Mouse (Mus musculus) forebrain, embryonic 15.5 days (tissue): ENCODE data around the gene Cd164l2. TPM values are rescaled to one million over a fixed set of nuclear protein-coding genes. Genes with fewer than 3 reads are reported as not detected.

Experiments used
- ATAC-seq: fragments of 200-750 bp; cut with Nextera tagmentation; replicated peaks from 2 replicates; pipeline ENCODE4 v1.8.0; 2017; ENCODE audit warnings: mild to moderate bottlenecking, moderate TSS enrichment, moderate library complexity
- H3K27ac ChIP-seq: fragments of 300-500 bp; sonication (generic); replicated peaks from 2 replicates; pipeline ENCODE4 v1.5.1; 2015; ENCODE audit warnings: mild to moderate bottlenecking, inconsistent platforms
- H3K27me3 ChIP-seq: fragments of 300-500 bp; sonication (generic); 2 replicates; pipeline ENCODE4 v1.6.1; 2015; ENCODE audit warnings: inconsistent platforms
- H3K36me3 ChIP-seq: fragments of 300-500 bp; sonication (generic); 2 replicates; pipeline ENCODE4 v1.6.1; 2015; ENCODE audit warnings: mild to moderate bottlenecking, inconsistent platforms
- H3K4me1 ChIP-seq: fragments of 300-500 bp; sonication (generic); 2 replicates; pipeline ENCODE4 v1.6.1; 2015; ENCODE audit warnings: inconsistent platforms
- H3K4me2 ChIP-seq: fragments of 300-500 bp; sonication (generic); replicated peaks from 2 replicates; pipeline ENCODE4 v1.6.1; 2015; ENCODE audit warnings: mild to moderate bottlenecking, inconsistent platforms
- H3K4me3 ChIP-seq: fragments of 300-500 bp; sonication (generic); 2 replicates; pipeline ENCODE4 v1.5.1; 2015; ENCODE audit warnings: mild to moderate bottlenecking, inconsistent platforms
- H3K9ac ChIP-seq: fragments of 300-500 bp; sonication (generic); replicated peaks from 2 replicates; pipeline ENCODE4 v1.6.1; 2015; ENCODE audit warnings: mild to moderate bottlenecking, inconsistent platforms
- H3K9me3 ChIP-seq: fragments of 300-500 bp; sonication (generic); 2 replicates; pipeline ENCODE4 v1.6.1; 2016; ENCODE audit warnings: inconsistent platforms
- WGBS: fragments of 180-500 bp; shearing (Covaris S2); methylation state at CpG from one replicate; pipeline ENCODE4 v1.1.7; 2015; ENCODE audit warnings: mixed read lengths; 5-methylcytosine and 5-hydroxymethylcytosine counted together
- polyA plus RNA-seq: library from polyadenylated mRNA; unstranded; fragments of >200 nt; fragmentation: Nextera tagmentation; extraction: Ambion mirVana; gene quantifications from 2 replicates; pipeline ENCODE4 v1.2.1, GENCODE M21; 2015

Cd164l2 gene
- polyA plus RNA-seq, 1 experiment from 2014 or later = 0.87 TPM

DNA sequence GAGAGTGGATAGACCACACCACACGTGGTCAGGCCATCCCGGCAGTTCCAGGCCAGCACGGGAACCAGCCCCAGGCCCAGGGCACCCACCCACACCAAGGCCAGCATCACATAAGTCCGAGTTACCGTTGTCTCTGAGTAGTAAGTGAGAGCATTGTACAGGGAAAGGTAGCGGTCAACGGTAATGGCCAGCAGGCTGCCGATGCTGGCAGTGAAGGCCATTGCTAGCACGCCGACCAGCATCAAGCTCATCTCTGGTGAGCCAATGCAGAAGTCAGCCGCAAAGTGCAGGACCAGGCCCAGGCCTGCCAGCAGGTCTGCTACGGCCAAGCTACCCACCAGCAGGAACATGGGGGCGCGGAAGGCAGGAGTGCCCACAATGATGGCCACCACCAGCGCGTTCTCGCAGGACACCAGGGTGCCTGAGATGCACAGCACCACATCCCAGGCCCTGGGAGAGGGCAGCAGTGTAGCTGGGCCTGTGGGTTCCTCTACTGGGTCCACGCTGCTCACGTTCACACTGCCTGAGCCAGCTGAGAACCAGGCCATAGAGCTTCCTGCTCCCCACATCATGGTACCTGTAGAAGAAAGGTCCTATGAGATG is 1.0 kb upstream of the Cd164l2 start:
- peaks cover 17% of the 10 kb centered on the region for H3K4me1 ChIP-seq
- no peaks in the 10 kb centered on the region for H3K36me3 ChIP-seq
- 88% methylated on average over 19 of the region's 19 CpGs for WGBS
- ATAC-seq = no peak
- no peak overlapping the region for H3K4me2 ChIP-seq
- peaks cover 20% of the 10 kb centered on the region; the same call in 1 of the 2 replicates for H3K27me3 ChIP-seq
- no peaks in the 10 kb centered on the region for H3K9me3 ChIP-seq
- H3K4me3 ChIP-seq = no peak overlapping the region
- no peak overlapping the region for H3K9ac ChIP-seq
- no peak overlapping the region for H3K27ac ChIP-seq

GRCm38 (mm10) chr4:133212562-133213267 is 784 bp downstream of the Cd164l2 start:
- ATAC-seq = peak; percentile 88
- Histone ChIP-seq H3K27me3 (peaks cover 20% of the 10 kb centered on the region; the same call in 1 of the 2 replicates), H3K9me3 (no peaks in the 10 kb centered on the region)

DNA sequence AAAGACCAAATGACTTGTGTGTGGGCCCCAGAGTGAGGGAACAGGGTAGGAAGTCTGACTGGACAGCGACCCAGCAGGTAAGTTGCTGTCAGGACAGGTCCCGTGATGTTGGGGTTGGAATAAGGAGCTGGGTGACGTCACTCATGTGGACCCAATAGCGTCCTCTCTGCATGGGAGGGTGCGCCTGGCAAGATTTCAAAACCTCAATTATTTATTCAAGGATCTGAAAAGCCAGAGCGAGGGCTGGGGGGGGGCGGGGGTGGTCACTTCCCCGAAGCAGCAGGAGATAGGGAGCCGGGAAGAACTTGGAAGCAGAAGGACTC is 1.3 kb downstream of the Cd164l2 start:
- no peaks in the 10 kb centered on the region for H3K9me3 ChIP-seq
- peaks cover 17% of the 10 kb centered on the region for H3K4me1 ChIP-seq
- H3K27me3 ChIP-seq = peaks cover 20% of the 10 kb centered on the region; the same call in 1 of the 2 replicates
- no peaks in the 10 kb centered on the region for H3K36me3 ChIP-seq
- no peak overlapping the region for H3K27ac ChIP-seq
- H3K9ac ChIP-seq = no peak overlapping the region; the same call in 1 of the 2 replicates
- peak overlapping the region; percentile 51 for H3K4me3 ChIP-seq
- 0% methylated on average over 9 of the region's 9 CpGs for WGBS
- peak overlapping the region; percentile 99 for H3K4me2 ChIP-seq
- ATAC-seq = no peak

More at GRCm38 (mm10) chr4:133212562-133213267, 784 bp downstream of the Cd164l2 start:
- Histone ChIP-seq H3K4me3 (peak overlapping the region; percentile 51), H3K36me3 (no peaks in the 10 kb centered on the region), H3K4me2 (peak overlapping the region; percentile 99), H3K27ac (no peak overlapping the region), H3K9ac (peak overlapping the region; percentile 62), H3K4me1 (peaks cover 17% of the 10 kb centered on the region)
- 1% methylated on average over 38 of the region's 44 CpGs for WGBS

- H3K27me3 ChIP-seq = peaks cover 20% of the 10 kb centered on the region; the same call in 1 of the 2 replicates
- 10% methylated on average over 10 of the region's 10 CpGs for WGBS
These were observed 1.7 kb downstream of the Cd164l2 start for GRCm38 (mm10) chr4:133213661-133214060.

DNA sequence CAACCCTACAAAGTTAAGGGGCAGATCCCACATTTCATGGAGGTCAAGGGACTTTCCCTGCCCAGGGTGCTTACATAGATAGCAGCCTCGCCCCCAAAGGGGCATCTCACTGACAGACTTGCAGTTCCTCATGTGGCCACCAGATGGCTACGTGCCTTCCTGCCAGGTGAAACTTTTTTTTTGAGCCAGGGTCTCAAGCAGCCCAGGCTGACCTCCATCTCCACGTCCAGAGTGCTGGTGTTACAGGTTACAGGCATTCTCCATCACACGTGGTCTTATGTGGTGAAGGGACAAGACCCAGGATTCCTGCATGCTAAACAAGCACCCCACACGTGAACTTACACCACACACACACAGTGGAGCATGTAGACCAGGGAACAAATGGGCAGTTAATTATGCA is 5.7 kb downstream of the Cd164l2 start:
- no peaks in the 10 kb centered on the region for H3K9me3 ChIP-seq
- WGBS = 1% methylated on average over 5 of the region's 5 CpGs
- H3K9ac ChIP-seq = no peak overlapping the region
- no peak overlapping the region for H3K4me2 ChIP-seq
- no peak overlapping the region for H3K27ac ChIP-seq
- no peak overlapping the region for H3K4me3 ChIP-seq
- 0 out of 2 replicates have a peak, but pooled peaks have one; percentile 40 for ATAC-seq
- H3K36me3 ChIP-seq = no peaks in the 10 kb centered on the region
- peaks cover 15% of the 10 kb centered on the region for H3K4me1 ChIP-seq
- H3K27me3 ChIP-seq = peaks cover 22% of the 10 kb centered on the region

More at GRCm38 (mm10) chr4:133213661-133214060, 1.7 kb downstream of the Cd164l2 start:
- no peaks in the 10 kb centered on the region for H3K36me3 ChIP-seq
- no peaks in the 10 kb centered on the region for H3K9me3 ChIP-seq
- no peak overlapping the region for H3K27ac ChIP-seq
- H3K4me1 ChIP-seq = peaks cover 17% of the 10 kb centered on the region
- no peak for ATAC-seq
- H3K4me3 ChIP-seq = no peak overlapping the region
- H3K9ac ChIP-seq = no peak overlapping the region
- peak overlapping the region; percentile 99 for H3K4me2 ChIP-seq

DNA sequence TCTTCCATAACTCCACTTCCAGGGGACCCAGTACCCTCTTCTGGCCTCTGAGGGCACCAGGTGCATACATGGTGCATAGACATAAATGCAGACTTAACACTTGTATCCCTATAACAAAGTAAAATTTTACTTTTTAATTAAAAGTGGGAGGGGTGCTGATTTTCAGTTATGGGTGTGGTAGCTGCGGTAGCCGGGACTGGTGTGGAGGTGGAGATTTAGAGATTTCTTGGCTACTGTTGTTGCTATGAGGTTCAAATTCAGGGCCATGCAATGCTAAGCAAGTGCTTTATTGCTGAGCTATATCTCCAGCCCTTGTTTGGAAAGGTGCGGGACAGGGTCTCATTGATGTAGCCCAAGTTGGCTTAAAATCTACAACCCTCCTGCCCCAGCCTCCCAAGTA is 6.8 kb downstream of the Cd164l2 start:
- H3K9me3 ChIP-seq = no peaks in the 10 kb centered on the region
- WGBS = 92% methylated on average over 3 of the region's 3 CpGs
- no peaks in the 10 kb centered on the region for H3K36me3 ChIP-seq
- peaks cover 5% of the 10 kb centered on the region; the same call in 1 of the 2 replicates for H3K4me1 ChIP-seq
- H3K4me3 ChIP-seq = no peak overlapping the region
- H3K9ac ChIP-seq = no peak overlapping the region
- H3K27me3 ChIP-seq = peaks cover 15% of the 10 kb centered on the region
- no peak overlapping the region for H3K27ac ChIP-seq
- ATAC-seq = no peak
- H3K4me2 ChIP-seq = no peak overlapping the region

GRCm38 (mm10) chr4:133220656-133221055 is 8.7 kb downstream of the Cd164l2 start:
- H3K4me2 ChIP-seq = peak overlapping the region; percentile 30
- no peak overlapping the region for H3K9ac ChIP-seq
- ATAC-seq = no peak
- H3K4me1 ChIP-seq = peaks cover 5% of the 10 kb centered on the region; the same call in 1 of the 2 replicates
- H3K27ac ChIP-seq = no peak overlapping the region
- H3K27me3 ChIP-seq = peaks cover 7% of the 10 kb centered on the region
- H3K4me3 ChIP-seq = peak overlapping the region; percentile 21
- no peaks in the 10 kb centered on the region for H3K36me3 ChIP-seq
- WGBS = 2% methylated on average over 25 of the region's 25 CpGs
- no peaks in the 10 kb centered on the region for H3K9me3 ChIP-seq

GRCm38 (mm10) chr4:133221701-133222100 is 9.8 kb downstream of the Cd164l2 start:
- peaks cover 7% of the 10 kb centered on the region for H3K27me3 ChIP-seq
- ATAC-seq = no peak
- H3K36me3 ChIP-seq = no peaks in the 10 kb centered on the region
- no peak overlapping the region for H3K4me3 ChIP-seq
- no peak overlapping the region for H3K9ac ChIP-seq
- WGBS = 72% methylated on average over 8 of the region's 8 CpGs
- H3K4me2 ChIP-seq = no peak overlapping the region
- H3K4me1 ChIP-seq = peaks cover 5% of the 10 kb centered on the region; the same call in 1 of the 2 replicates
- no peaks in the 10 kb centered on the region for H3K9me3 ChIP-seq
- no peak overlapping the region for H3K27ac ChIP-seq

DNA sequence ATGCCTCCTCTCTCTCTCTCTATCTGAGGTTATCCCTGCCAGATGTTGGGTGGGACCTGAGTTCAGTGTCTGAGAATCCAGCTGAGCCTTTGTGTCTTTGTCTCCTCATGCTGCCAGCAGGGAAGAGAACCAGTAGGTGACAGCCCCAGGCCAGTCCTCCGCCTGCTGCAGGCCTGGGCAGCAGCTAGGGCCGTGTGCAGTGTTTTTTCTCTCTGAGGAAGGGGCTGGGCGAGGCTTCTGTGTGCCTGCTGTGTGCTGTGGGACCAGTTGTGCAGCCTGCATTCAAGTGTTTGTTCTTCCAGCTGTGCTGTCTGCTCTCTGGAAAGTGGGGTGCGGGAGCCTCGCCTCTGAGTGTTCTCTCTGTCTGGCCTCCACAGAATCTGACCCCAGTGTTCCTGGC is 11.9 kb downstream of the Cd164l2 start:
- Histone ChIP-seq H3K9me3 (no peaks in the 10 kb centered on the region), H3K9ac (no peak overlapping the region), H3K27me3 (peaks cover 7% of the 10 kb centered on the region), H3K4me3 (no peak overlapping the region), H3K4me1 (peaks cover 5% of the 10 kb centered on the region; the same call in 1 of the 2 replicates), H3K4me2 (no peak overlapping the region), H3K36me3 (no peaks in the 10 kb centered on the region), H3K27ac (no peak overlapping the region)
- 42% methylated on average over 5 of the region's 5 CpGs for WGBS
- ATAC-seq = no peak

DNA sequence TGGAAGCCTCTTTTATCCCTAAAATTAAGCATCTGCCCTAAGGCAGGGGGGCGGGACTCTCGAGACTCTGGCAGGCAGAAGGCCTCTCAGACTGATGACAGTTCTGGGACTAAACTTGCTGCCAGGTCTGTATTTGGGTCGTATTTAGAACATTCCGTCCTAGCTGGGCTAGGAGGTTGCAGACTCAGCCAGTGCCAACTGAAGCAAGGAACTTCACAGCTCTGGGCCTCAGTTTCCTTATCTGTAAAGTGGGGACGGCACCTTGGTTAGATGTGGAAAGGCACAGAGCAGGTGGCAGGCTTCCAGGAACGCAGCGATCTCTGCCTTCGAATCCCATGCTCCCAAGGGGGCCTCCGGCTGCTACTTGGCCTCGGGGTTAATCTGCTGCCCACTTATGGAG is 14.1 kb downstream of the Cd164l2 start:
- Histone ChIP-seq H3K9ac (no peak overlapping the region), H3K9me3 (no peaks in the 10 kb centered on the region), H3K36me3 (no peaks in the 10 kb centered on the region), H3K4me3 (no peak overlapping the region), H3K4me2 (no peak overlapping the region), H3K27ac (no peak overlapping the region), H3K4me1 (no peaks in the 10 kb centered on the region), H3K27me3 (peaks cover 4% of the 10 kb centered on the region)
- 87% methylated on average over 10 of the region's 10 CpGs for WGBS
- ATAC-seq = no peak

GRCm38 (mm10) chr4:133227636-133228035 is 15.7 kb downstream of the Cd164l2 start:
- H3K4me1 ChIP-seq = no peaks in the 10 kb centered on the region
- H3K4me3 ChIP-seq = no peak overlapping the region
- WGBS = 78% methylated on average over 8 of the region's 8 CpGs
- H3K27me3 ChIP-seq = no peaks in the 10 kb centered on the region
- H3K9me3 ChIP-seq = no peaks in the 10 kb centered on the region
- no peak overlapping the region for H3K9ac ChIP-seq
- no peak overlapping the region for H3K27ac ChIP-seq
- no peak overlapping the region for H3K4me2 ChIP-seq
- no peaks in the 10 kb centered on the region for H3K36me3 ChIP-seq
- ATAC-seq = no peak

DNA sequence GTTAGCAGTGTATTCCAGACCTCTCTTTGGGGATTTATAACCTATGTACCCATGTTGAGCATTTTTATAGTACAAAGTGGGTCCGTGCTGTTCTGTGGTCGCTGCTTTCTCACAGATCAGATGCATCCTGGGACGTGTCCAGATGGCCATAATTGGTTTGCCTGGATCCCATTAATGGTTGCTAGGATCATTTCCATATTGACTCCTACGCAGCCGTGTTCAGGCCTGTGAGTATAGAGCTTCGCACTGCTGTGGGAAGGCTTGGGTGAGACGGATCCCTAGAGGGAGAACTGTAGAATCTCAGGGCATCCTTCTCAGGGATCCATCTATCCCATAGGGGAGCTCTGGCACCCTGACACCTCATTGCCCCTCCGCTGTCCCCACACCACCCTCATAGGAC is 17.7 kb downstream of the Cd164l2 start:
- H3K4me3 ChIP-seq = no peak overlapping the region
- no peaks in the 10 kb centered on the region for H3K4me1 ChIP-seq
- ATAC-seq = no peak
- H3K27ac ChIP-seq = no peak overlapping the region
- no peaks in the 10 kb centered on the region for H3K27me3 ChIP-seq
- WGBS = 72% methylated on average over 8 of the region's 8 CpGs
- no peak overlapping the region for H3K9ac ChIP-seq
- no peaks in the 10 kb centered on the region for H3K9me3 ChIP-seq
- no peaks in the 10 kb centered on the region for H3K36me3 ChIP-seq
- H3K4me2 ChIP-seq = no peak overlapping the region
